Mouse (Mus musculus): Measurements from ENCODE around the gene Gm49378.
A peak's percentile ranks its signal among the peaks of the same experiment; 100 is the strongest.

Gene Gm49378

DNA sequence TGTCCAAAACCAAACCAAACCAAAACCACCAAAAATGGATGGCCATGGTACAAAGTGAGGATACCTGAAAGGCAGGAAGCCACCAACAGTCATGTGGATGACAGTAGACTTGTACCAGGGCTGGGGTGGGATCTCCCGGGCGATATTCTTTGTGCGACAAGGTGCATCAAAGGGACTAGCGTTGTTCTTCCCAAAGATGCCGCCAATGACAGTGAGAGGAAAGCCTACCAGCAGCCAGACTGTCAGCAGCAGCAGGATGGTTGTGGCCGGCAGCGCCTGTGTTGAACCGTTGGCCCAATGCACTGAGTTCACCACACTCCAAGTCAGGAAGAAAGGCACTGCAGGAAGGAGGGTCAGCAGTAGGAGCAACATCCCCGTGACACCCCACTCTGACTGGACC is at the start of gene Gm49378:
TSS of gene Gm49378 (minus strand) at position 101 of the 400 bp plus-strand sequence.
- no peak for DNase-seq

GRCm38 (mm10) chr14:55682118-55682493 is 44.4 kb upstream of the Gm49378 start:
- DNase-seq = no peak

DNA sequence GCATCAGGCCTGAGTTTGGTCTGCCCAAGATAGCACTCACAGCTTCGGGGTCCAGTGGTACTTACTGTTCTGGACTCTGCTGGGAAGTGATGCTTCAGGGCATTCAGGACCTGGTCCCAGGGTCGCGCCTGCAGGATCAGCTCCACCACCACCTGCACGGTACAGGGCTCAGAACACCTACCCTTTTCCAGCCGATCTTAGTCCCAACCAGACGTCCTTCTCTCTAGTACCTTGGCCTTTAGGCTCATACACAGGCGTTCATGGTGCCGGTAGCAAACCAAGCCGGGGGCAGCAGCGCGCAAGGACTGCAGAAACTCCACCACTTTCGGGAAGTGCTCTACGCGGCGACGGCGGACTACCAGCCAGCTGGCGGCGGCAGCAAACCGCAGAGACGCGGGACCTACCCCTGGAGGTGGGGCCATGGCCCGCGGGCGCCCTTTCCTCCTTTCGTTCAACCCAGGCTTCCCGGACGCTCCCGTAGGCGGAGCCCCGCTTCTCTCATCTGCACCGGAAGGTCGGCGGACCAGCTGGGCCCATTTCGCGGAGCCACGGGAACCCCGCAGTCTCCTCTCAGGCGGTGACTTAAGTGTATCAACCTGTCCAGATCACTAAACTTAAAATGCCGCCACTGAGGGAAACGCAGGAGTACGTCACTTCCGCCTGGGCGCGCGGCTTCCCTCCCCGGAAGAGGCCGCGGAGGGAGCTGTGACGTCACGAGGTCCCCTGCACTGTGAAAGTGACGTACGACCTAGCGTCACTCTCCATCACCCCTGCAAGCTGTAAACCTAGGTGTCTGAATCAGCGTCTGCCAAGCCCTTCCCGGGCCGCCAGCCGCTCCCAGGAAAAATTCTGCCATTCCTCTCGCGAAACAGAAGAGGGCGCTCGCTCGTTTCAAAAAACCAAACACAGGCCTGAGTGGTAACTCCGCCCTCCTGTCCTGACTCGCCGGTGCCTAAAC is 43.7 kb upstream of the Gm49378 start, which contains the start of gene Tinf2:
TSS of gene Tinf2 (minus strand) at position 661 of the 958 bp plus-strand sequence.
- peak; percentile 93 for DNase-seq

DNA sequence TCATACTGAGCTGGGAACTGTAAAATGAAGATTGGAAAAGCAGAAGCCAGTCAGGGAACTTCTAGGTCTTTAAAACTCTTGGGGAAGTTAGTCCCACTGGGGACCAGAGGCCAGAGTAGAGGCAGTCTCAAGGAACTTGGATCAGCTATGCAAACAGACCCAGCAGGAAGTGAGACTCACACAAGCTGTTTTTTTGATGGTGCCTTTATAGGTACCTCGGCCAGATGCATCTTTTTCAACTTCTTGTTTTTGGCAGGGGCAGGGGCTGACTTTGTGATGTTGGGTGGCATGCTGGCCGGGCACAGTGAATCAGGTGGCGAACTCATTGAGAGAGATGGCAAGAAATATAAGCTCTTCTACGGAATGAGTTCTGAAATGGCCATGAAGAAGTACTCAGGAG is 39.9 kb upstream of the Gm49378 start:
- no peak for DNase-seq

DNA sequence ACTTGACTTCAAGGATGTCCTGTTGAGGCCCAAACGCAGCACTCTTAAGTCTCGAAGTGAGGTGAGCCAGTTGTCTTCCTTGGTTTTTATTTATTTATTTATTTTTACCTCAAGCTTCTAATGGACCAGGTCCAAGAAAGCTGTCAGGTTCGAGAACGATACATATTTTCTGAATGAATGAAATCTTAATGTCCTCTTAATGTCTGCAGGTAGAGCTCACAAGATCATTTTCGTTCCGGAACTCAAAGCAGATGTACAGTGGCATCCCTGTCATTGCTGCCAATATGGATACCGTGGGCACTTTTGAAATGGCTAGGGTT is 35.0 kb upstream of the Gm49378 start:
- no peak for DNase-seq

DNA sequence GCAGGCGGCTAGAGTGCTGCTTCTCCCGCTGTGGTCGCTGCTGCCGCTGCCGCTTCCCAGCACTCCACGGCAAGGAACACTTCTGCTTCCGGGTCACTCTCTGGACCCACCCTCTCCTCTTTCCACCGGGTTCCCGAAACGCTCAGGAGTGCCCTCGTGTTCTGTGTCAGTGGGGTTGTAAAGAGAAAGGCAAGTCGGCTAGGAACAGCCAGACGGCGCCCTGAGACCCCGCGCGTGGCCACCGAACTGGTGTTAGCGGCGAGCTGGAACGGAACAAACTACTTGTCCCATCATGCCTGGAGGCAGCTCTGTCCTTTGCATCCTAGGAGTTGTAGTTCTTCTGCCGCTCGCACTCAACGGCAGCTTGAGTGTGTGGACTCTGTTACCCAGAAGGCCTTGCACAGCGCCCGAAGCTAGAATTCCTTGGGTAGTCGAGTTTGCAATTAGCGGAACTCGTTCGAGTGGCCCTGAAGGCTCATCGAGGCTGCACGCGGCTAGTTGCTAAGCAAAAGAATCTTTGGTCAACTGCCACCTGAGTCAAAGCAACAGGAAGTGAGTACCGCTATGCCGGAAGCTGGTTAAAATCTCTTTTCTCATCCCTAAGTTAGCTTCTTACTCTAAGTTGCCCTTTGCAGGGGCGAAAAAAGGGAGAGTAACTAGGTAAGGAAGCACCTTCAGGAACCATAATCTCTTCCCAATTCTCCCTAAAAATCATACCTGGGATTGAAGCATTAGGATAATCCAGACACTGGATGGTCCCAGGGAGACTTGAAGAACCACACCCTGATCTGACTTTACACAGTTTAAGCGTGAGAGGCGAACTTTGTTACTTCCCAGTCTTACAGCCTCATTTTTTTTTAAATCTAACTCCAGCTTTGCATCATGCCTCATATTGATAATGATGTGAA is 34.4 kb upstream of the Gm49378 start, which contains the start of the genes Gmpr2 and Nedd8:
TSS of gene Gmpr2 (plus strand) at position 109 of the 908 bp plus-strand sequence.
TSS of gene Nedd8 (minus strand) at position 292 of the 908 bp plus-strand sequence.
- DNase-seq = peak; percentile 91

DNA sequence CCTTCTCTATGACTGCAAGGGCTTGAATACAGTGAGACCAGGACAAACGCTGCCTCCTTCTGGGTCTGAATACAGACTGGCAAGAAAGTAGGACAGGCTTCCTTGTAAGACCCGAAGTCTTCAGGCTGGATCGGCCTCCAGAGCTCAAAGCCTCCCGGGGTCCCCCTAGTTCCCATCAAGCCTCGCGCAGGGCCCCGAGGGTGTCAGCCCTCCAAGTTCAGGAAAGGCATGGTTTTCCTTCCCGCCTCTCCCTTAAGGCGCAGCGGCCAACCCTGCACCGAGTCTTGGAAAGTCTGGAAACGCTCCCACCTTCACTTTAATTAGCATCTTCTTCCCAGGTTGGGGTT is 33.8 kb upstream of the Gm49378 start:
- DNase-seq = no peak

DNA sequence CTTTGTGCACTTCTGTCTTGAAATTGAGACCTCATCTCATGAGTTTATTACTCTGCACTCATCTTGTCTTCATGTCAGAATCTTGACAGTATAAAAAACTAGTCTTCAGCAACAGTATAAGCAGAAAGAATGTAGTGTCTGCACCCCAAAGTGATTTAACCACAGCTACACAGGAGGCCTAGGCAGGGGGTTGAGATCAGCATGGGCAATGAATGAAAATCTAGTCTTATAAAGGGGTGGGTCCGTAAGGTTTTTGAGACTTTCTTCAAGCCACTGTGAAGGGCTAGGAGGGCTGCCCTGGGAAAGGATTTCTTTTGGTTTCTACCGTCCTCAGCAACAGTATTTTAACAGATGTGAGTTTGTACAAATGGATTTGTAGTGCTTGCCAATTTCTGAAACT is 22.9 kb upstream of the Gm49378 start:
- DNase-seq = no peak

- DNase-seq = peak; percentile 86
Measured at GRCm38 (mm10) chr14:55659960-55660573, 22.4 kb upstream of the Gm49378 start, which contains the start of gene Mdp1. Mdp1 (minus strand) TSS chr14:55660508.

GRCm38 (mm10) chr14:55658011-55658410 is 20.3 kb upstream of the Gm49378 start:
- no peak for DNase-seq

GRCm38 (mm10) chr14:55656935-55657334 is 19.2 kb upstream of the Gm49378 start:
- DNase-seq = no peak

DNA sequence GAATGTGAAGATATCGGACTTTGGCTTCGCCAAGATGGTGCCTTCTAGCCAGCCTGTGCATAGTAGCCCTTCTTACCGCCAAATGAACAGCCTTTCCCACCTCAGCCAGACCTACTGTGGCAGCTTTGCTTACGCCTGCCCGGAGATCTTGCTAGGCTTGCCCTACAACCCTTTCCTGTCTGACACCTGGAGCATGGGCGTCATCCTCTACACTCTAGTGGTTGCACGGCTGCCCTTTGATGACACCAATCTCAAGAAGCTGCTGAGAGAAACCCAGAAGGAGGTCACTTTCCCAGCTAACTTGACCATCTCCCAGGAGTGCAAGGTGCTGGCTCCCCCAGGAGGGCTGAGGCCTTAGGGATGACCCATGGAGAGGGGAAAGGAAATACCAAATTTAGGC is 13.8 kb upstream of the Gm49378 start:
- no peak for DNase-seq

DNA sequence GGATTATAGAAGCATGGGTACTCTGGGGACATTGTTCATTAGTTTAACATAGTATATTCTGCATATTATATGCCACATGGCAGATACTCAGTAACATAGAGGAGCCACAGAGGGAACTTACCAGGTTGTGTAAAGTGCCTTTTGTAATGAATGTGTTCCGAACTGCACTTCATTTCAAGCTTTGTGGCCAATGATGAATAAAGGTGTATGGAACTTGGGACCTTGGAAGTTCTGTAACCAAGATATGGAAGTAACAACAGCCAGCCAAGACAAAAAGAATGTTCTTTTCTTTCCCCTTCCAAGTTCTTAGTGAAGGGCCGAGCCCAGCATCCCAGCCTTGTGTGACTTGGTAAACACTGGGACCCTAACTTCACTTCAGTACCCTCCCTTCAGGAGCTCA is 12.2 kb upstream of the Gm49378 start, which contains the start of gene Tssk4:
TSS of gene Tssk4 (plus strand) at position 301 of the 400 bp plus-strand sequence.
- no peak for DNase-seq

- DNase-seq = no peak
Measured at GRCm38 (mm10) chr14:55644261-55644888, 6.7 kb upstream of the Gm49378 start.

- DNase-seq = peak; percentile 85
Measured at GRCm38 (mm10) chr14:55643060-55643907, 5.6 kb upstream of the Gm49378 start, which contains the start of gene Tm9sf1. Tm9sf1 (minus strand) TSS chr14:55643806.

- DNase-seq = no peak
Measured at GRCm38 (mm10) chr14:55642679-55643059, 5.0 kb upstream of the Gm49378 start.

GRCm38 (mm10) chr14:55641291-55641690 is 3.6 kb upstream of the Gm49378 start:
- no peak for DNase-seq

DNA sequence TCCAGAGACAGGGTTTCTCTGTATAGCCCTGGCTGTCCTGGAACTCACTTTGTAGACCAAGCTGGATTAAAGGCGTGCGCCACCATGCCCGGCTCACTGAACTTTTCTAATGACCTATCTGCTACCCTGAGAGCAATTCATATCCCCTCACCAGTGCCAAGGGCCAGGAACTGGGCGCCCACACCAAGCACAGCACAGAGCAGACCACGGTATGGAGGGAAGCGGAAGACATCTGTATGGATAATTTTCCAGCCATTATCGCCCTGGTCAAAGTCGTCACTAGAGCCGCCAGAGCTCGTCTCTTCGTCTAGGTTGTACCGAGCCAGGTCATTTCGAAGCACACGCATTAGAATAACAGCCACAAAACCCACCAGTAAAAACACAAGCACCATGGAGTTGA is 3.1 kb upstream of the Gm49378 start:
- DNase-seq = no peak

DNA sequence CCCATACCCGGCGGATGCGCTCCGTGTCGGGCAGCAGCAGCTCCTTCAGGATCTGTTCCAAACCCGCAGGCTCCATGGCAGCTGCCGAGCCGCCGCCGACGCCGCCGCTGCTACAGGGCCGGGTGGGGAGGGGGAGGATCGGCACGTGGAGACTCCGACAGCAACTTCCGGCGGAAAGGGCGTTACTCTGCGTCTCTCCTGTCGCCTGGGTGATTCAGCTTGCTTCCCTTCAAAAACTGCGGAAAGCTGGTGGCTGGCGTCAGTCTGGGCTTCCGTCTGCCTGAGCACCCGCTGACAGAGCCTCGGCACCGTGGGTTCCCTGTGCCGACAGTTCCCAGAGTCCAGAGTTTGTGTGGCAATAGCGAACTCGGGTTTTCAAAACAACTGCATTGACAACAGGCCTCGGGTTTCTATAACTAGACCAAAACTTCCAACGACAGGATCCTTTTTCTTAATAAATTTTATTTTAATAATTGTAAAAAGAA is 2.1 kb downstream of the Gm49378 start, which contains the start of gene Ipo4:
TSS of gene Ipo4 (minus strand) at position 435 of the 485 bp plus-strand sequence.
- peak; percentile 84 for DNase-seq

DNA sequence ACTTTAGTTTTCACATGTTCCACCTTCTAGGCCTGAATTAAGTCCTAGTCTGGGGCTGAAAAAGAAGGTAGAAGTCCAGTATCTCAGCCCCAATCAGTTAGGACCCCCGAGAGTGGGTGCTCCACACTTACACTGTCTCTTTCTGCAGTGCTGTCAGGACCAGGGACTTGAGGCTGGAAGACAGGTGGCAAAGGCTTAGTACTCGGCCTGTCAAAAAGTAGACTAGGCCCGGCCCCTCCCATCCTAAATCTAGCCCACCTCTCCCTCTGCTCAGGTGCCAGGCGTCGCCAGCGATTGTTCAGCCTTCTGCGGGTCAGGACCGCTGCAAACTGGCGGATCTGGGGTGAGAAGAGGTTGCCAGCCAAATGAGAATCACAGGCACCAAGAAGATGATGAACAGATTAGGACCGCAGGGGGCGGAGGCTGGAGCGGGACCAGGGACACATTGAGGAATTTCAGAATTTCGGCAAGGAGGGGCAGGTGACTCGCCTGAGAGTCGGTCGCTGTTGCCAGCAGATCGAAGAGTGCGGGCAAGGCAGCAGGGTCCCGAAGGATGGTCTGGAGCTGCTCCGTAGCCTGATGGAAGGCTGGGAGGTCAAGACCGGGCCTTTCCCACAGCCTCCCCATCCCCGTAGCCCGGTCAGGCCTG is 2.7 kb downstream of the Gm49378 start:
- DNase-seq = peak; percentile 34
